Mouse (Mus musculus) heart, postnatal 0 days (tissue): ENCODE results near the gene Sema3d.

Source experiments
- CTCF ChIP-seq: IDR thresholded peaks from 2 replicates; pipeline ENCODE4 v1.5.1; 2016; ENCODE audit warnings: antibody characterized with exemption, control low read depth, low read depth
- EP300 ChIP-seq: IDR thresholded peaks from 2 replicates; pipeline ENCODE4 v1.6.1; 2016; ENCODE audit warnings: antibody characterized with exemption, low read depth

GRCm38 (mm10) chr5:12491704-12492103 is 108.5 kb downstream of the Sema3d start:
- TF ChIP-seq EP300 (no peak), CTCF (no peak)
